Mouse (Mus musculus) MEL (cell line): Measurements from ENCODE around the gene Vps51. TPM values are rescaled to one million over a fixed set of nuclear protein-coding genes. Genes with fewer than 3 reads are reported as not detected.

Experiments
- DNase-seq: peaks from one replicate; pipeline ENCODE4 v3.0.0; 2011; ENCODE audit warnings: low read depth, low spot score
- H3K27ac ChIP-seq: 2 replicates; pipeline ENCODE4 v1.5.1; 2012; ENCODE audit warnings: low read depth, mild to moderate bottlenecking, control low read depth, low read length, moderate library complexity; ENCODE audit not compliant: control insufficient read depth
- H3K27me3 ChIP-seq, 2 experiments: fragments of 150-350 bp in 1 of 2; sonication (generic) in 1 of 2; 2 replicates each; pipeline ENCODE4 v1.6.1; 2012; ENCODE audit warnings: low read length in 2 of 2, mild to moderate bottlenecking in 2 of 2, improper control_type of control experiment in 1 of 2, moderate library complexity in 1 of 2; ENCODE audit not compliant: insufficient read depth in 2 of 2, control insufficient read depth in 1 of 2
- H3K36me3 ChIP-seq, 2 experiments: 2 replicates each; pipeline ENCODE4 v1.6.1; 2012 to 2014; ENCODE audit warnings: low read length in 2 of 2, improper control_type of control experiment in 1 of 2, inconsistent platforms in 1 of 2, mild to moderate bottlenecking in 1 of 2; ENCODE audit not compliant: insufficient read depth in 2 of 2, control insufficient read depth in 1 of 2
- H3K4me1 ChIP-seq, 2 experiments: fragments of 150-350 bp in 1 of 2; sonication (generic) in 1 of 2; 2 replicates each; pipeline ENCODE4 v1.6.1; 2012; ENCODE audit warnings: low read length in 2 of 2, improper control_type of control experiment in 1 of 2, mild to moderate bottlenecking in 1 of 2; ENCODE audit not compliant: insufficient read depth in 2 of 2, control insufficient read depth in 1 of 2
- H3K4me3 ChIP-seq, 2 experiments: fragments of 150-350 bp in 1 of 2; sonication (generic) in 1 of 2; 2 replicates each; pipeline ENCODE4 v1.5.1; 2012; ENCODE audit warnings: low read depth in 2 of 2, low read length in 2 of 2, mild to moderate bottlenecking in 2 of 2, moderate library complexity in 2 of 2, control low read depth in 1 of 2, improper control_type of control experiment in 1 of 2; ENCODE audit not compliant: control insufficient read depth in 1 of 2, insufficient read depth in 1 of 2
- H3K79me2 ChIP-seq: 2 replicates; pipeline ENCODE4 v1.6.1; 2012; ENCODE audit warnings: mild to moderate bottlenecking, low read length, moderate library complexity; ENCODE audit not compliant: control insufficient read depth, poor library complexity, insufficient read depth
- H3K9ac ChIP-seq: 2 replicates; pipeline ENCODE4 v1.6.1; 2012; ENCODE audit warnings: low read depth, mild to moderate bottlenecking, control low read depth, low read length, moderate library complexity; ENCODE audit not compliant: control insufficient read depth, poor library complexity, severe bottlenecking
- H3K9me3 ChIP-seq: fragments of 150-350 bp; sonication (generic); replicated peaks from 2 replicates; pipeline ENCODE4 v1.6.1; 2012; ENCODE audit warnings: mild to moderate bottlenecking, low read length, improper control_type of control experiment, moderate library complexity; ENCODE audit not compliant: insufficient read depth
- BHLHE40 ChIP-seq: IDR thresholded peaks from 2 replicates; pipeline ENCODE4 v1.6.1; 2012; ENCODE audit warnings: low read depth, mild to moderate bottlenecking, inconsistent platforms, low read length, improper control_type of control experiment, borderline replicate concordance
- CHD2 ChIP-seq: IDR thresholded peaks from 2 replicates; pipeline ENCODE4 v1.6.1; 2011; ENCODE audit warnings: low read length, improper control_type of control experiment
- GATA1 ChIP-seq: IDR thresholded peaks from 2 replicates; pipeline ENCODE4 v1.6.1; 2011; ENCODE audit warnings: low read depth, low read length, improper control_type of control experiment
- MAZ ChIP-seq: IDR thresholded peaks from 2 replicates; pipeline ENCODE4 v1.6.1; 2012; ENCODE audit warnings: low read depth, mild to moderate bottlenecking, inconsistent platforms, low read length, improper control_type of control experiment
- MXI1 ChIP-seq: IDR thresholded peaks from 2 replicates; pipeline ENCODE4 v1.6.1; 2011; ENCODE audit warnings: mild to moderate bottlenecking, low read depth, low read length, improper control_type of control experiment
- MYC ChIP-seq: IDR thresholded peaks from 2 replicates; pipeline ENCODE4 v1.6.1; 2011; ENCODE audit warnings: low read depth, mild to moderate bottlenecking, low read length, improper control_type of control experiment, moderate library complexity
- NELFE ChIP-seq: IDR thresholded peaks from 2 replicates; pipeline ENCODE4 v1.6.1; 2011; ENCODE audit warnings: low read depth, low read length, improper control_type of control experiment
- POLR2A ChIP-seq, 2 experiments: IDR thresholded peaks; 2 replicates each; pipeline ENCODE4 v1.6.1; 2011 to 2012; ENCODE audit warnings: low read length in 2 of 2, mild to moderate bottlenecking in 2 of 2, control low read depth in 1 of 2, improper control_type of control experiment in 1 of 2, low read depth in 1 of 2, moderate library complexity in 1 of 2; ENCODE audit not compliant: control insufficient read depth in 1 of 2, insufficient read depth in 1 of 2, poor library complexity in 1 of 2
- POLR2AphosphoS2 ChIP-seq: IDR thresholded peaks from 2 replicates; pipeline ENCODE4 v1.6.1; 2011; ENCODE audit warnings: low read length, improper control_type of control experiment
- RCOR1 ChIP-seq: IDR thresholded peaks from 2 replicates; pipeline ENCODE4 v1.6.1; 2012; ENCODE audit warnings: low read depth, mild to moderate bottlenecking, inconsistent platforms, low read length, improper control_type of control experiment
- SMC3 ChIP-seq: IDR thresholded peaks from 2 replicates; pipeline ENCODE4 v1.6.1; 2011; ENCODE audit warnings: low read depth, low read length, improper control_type of control experiment
- TCF12 ChIP-seq: IDR thresholded peaks from 2 replicates; pipeline ENCODE4 v1.6.1; 2014; ENCODE audit warnings: low read depth, mild to moderate bottlenecking, inconsistent platforms, low read length, improper control_type of control experiment, moderate library complexity
- UBTF ChIP-seq: IDR thresholded peaks from 2 replicates; pipeline ENCODE4 v1.6.1; 2012; ENCODE audit warnings: low read depth, mild to moderate bottlenecking, inconsistent platforms, low read length, improper control_type of control experiment, moderate library complexity, borderline replicate concordance; ENCODE audit not compliant: insufficient read depth
- USF1 ChIP-seq: IDR thresholded peaks from 2 replicates; pipeline ENCODE4 v1.6.1; 2014; ENCODE audit warnings: low read depth, mild to moderate bottlenecking, inconsistent platforms, low read length, improper control_type of control experiment, moderate library complexity
- ZNF384 ChIP-seq: IDR thresholded peaks from 2 replicates; pipeline ENCODE4 v1.6.1; 2012; ENCODE audit warnings: low read depth, mild to moderate bottlenecking, inconsistent platforms, low read length, improper control_type of control experiment
- polyA plus RNA-seq, 2 experiments: library from polyadenylated mRNA; stranded (reverse) in 1 of 2; unstranded in 1 of 2; fragments of >175 nt in 1 of 2; fragments of >200 nt in 1 of 2; gene quantifications; 2 replicates each; pipeline versions ENCODE4 v1.2.1 to v1.2.4; 2012; ENCODE audit warnings: low replicate concordance in 2 of 2, low read depth in 1 of 2; ENCODE audit not compliant: insufficient read length in 2 of 2, insufficient read depth in 1 of 2, missing spikeins in 1 of 2
- total RNA-seq: library from RNA; depleted of rRNA; stranded (reverse); fragments of 300-350 nt; gene quantifications from 2 replicates; pipeline ENCODE4 v1.2.3, GENCODE M21; 2012

Gene Vps51
- total and polyA plus RNA-seq, 3 experiments, result 29.4 to 60.5 TPM; not detected in 1

DNA sequence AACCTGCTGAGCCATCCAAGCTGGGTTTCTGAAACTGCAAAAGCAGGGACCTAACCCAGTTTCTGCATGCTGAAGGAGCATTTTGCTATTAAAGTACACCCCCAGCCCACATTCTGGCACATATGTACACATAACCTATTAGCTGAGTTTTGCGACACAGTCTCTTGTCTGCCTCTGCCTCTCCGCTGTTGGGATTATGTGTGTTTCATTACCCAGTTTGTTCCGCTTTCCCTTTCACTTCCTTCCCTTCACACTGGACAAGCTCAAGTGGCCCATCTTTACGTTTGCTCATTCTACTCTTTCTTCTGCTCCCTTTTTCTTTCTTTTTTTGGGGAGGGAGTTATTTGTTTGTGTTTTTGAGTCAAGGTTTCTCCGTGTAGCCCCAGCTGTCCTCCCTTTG is 3.1 kb downstream of the Vps51 start:
- no peaks in the 10 kb centered on the region for H3K9me3 ChIP-seq
- peaks cover 12% of the 10 kb centered on the region for H3K79me2 ChIP-seq
- no peak overlapping the region for H3K9ac ChIP-seq
- H3K27me3 ChIP-seq, result no peaks in the 10 kb centered on the region
- H3K27ac ChIP-seq, result no peak overlapping the region
- DNase-seq, result no peak
- peaks cover 0 to 4% of the 10 kb centered on the region in 2 experiments; a peak in 1 of 4 replicates for H3K36me3 ChIP-seq
- H3K4me3 ChIP-seq, result no peak overlapping the region
- peaks cover 0 to 7% of the 10 kb centered on the region in 2 experiments; a peak in 2 of 4 replicates for H3K4me1 ChIP-seq
- TF ChIP-seq USF1 (no peak), CHD2 (no peak), POLR2A (IDR thresholded peaks at IDR 0.05; ENCODE audit: control insufficient read depth in 1 of 2, insufficient read depth in 1 of 2, low read depth in 1 of 2, low read length in 2 of 2, poor library complexity in 1 of 2) (no peak), BHLHE40 (no peak), ZNF384 (no peak)

DNA sequence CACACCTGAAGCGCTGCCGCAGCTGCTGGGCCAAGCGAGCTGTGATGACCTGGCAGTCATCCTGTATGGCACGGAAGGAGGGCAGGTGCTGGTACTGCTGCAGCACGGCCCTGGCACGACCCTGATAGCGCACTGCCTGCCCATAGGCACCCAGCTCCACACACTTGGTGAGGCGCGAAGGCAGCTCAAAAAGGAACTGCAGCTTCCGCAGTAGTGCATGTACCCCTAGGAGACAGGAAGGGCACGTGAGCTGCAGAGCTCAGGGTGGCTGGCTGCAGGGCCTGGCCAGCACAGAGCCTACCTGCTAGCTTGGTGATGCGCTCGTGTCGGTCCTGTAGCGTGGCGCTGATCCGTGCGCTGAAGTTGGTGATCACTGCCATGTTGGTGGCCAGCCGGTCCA is 5.8 kb downstream of the Vps51 start:
- Histone ChIP-seq H3K4me1 (peaks cover 0 to 13% of the 10 kb centered on the region in 2 experiments; a peak in 3 of 4 replicates), H3K36me3 (peaks cover 0 to 2% of the 10 kb centered on the region in 2 experiments; a peak in 1 of 4 replicates)

DNA sequence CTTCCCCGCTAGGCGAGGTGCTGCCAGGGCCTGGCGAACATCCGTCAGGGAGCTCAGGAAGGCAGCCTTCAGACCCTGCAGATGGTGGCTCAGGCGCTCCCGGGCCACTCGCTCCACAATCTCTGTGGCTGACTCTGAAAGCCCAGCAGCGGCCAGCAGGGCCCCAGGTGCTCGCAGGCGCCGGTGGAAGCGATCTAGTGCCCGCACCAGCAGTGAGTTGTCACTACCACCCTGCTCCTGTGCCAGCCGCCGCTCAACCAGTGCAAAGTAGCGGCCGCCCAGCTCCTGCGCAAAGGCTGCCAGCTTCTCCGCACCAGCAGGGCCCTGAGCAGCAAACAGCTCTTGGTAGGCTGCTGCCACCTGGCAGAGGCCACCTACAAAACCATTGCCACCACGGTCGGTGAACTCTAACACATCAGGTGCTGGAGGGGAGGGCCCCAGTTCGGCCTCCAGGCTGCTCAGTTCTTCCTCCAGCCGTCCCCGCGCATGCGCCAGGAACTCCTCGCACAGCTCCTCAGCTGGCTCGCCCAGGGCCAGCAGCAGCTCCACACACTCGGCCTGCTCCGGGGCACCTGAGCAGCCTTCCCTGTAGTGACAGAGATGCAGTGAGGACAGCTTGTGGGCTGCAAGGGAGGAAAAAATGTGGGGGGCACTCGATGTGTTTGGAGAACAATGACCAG is 6.3 kb downstream of the Vps51 start:
- DNase-seq, result no peak
- Histone ChIP-seq H3K9me3 (no peaks in the 10 kb centered on the region), H3K27ac (no peak overlapping the region), H3K4me3 (no peak overlapping the region), H3K79me2 (peaks cover 2% of the 10 kb centered on the region; the same call in 1 of the 2 replicates), H3K9ac (no peak overlapping the region), H3K27me3 (no peaks in the 10 kb centered on the region), H3K36me3 (no peaks in the 10 kb centered on the region), H3K4me1 (peaks cover 0 to 8% of the 10 kb centered on the region in 2 experiments; a peak in 3 of 4 replicates)
- no peak for TF ChIP-seq USF1
- no peak for TF ChIP-seq SMC3
- TF ChIP-seq MYC, result no peak
- TF ChIP-seq TCF12, result no peak
- TF ChIP-seq MAZ, result no peak
- no peak for TF ChIP-seq UBTF
- no peak for TF ChIP-seq NELFE
- TF ChIP-seq POLR2AphosphoS2, result no peak
- TF ChIP-seq CHD2, result no peak

More for the DNA sequence above, 5.8 kb downstream of the Vps51 start:
- H3K4me3 ChIP-seq, result no peak overlapping the region
- no peak for DNase-seq
- H3K9me3 ChIP-seq, result no peaks in the 10 kb centered on the region
- H3K9ac ChIP-seq, result no peak overlapping the region
- peaks cover 7% of the 10 kb centered on the region for H3K79me2 ChIP-seq
- no peak overlapping the region for H3K27ac ChIP-seq
- H3K27me3 ChIP-seq, result no peaks in the 10 kb centered on the region
- no peak for TF ChIP-seq CHD2
- TF ChIP-seq RCOR1, result no peak
- no peak for TF ChIP-seq POLR2A (IDR thresholded peaks at IDR 0.05; ENCODE audit: control insufficient read depth in 1 of 2, insufficient read depth in 1 of 2, low read depth in 1 of 2, low read length in 2 of 2, poor library complexity in 1 of 2)
- TF ChIP-seq GATA1, result no peak
- TF ChIP-seq MXI1, result no peak
